Mouse (Mus musculus): ENCODE measurements around the gene Ank3.

Gene Ank3

GRCm38 (mm10) chr10:69536372-69537075 is 138.0 kb downstream of the Ank3 start:
- no peak for DNase-seq (ENCODE audit: low spot score)

DNA sequence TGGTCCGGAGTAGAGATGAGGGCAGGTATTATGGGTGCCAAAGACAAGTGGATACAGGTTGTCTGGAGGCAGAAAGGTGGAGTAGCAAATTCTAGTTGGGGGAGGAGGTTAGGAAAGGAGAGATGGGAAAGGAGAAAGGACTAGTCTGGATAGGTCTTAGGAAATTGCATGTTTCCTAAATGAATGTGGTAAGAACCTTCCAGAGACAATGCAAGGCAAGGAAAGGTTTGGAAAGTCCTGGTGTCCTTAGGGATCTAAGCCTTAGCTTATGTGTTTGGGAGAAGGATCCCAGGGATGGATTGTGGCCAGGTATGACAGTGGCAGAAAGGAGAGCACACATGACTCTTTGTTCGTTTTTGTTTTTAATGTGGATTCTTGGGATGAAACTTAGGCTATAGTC is 139.7 kb downstream of the Ank3 start:
- no peak for DNase-seq (ENCODE audit: low spot score)

GRCm38 (mm10) chr10:69542439-69542838 is 143.9 kb downstream of the Ank3 start:
- no peak for DNase-seq (ENCODE audit: low spot score)

- DNase-seq (ENCODE audit: low spot score): no peak
Measured at GRCm38 (mm10) chr10:69543876-69544620, 145.5 kb downstream of the Ank3 start.

GRCm38 (mm10) chr10:69544653-69545052 is 146.1 kb downstream of the Ank3 start:
- DNase-seq (ENCODE audit: low spot score): no peak

DNA sequence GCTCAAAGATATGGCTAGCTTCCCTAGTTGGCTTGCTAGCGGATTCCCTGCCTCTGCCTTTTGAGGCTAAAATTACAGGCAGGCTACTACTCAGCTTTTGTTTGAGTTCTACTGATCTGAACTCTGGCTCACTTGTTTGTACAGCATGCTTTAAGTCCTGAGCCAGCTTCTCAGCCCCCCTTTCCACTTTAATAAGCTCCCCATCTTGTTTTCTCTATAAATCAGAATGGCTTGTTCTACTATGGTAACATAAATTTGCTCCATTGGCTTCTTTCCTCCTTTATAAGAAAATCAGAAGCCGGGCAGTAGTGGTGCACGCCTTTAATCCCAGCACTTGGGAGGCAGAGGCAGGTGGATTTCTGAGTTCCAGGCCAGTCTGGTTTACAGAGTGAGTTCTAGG is 147.4 kb downstream of the Ank3 start:
- DNase-seq (ENCODE audit: low spot score): no peak

DNA sequence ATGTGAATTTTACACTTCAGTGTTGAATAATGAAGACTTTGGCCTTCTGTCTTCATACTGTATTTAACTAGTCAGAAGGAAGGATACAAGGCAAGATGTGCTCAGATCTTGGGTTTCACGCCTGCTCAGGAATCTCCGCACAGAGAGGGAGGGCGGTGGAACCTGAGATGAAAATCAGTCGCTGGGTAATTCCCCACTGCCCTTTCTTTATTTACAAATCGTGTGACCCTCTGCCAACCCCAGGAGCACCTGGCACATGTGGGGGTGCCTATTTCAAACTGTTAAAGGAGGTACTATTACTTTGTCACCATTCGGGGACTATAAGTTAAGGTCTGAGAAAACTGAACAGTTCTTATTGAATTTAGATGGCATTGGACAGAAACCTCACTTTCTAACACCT is 148.1 kb downstream of the Ank3 start:
- no peak for DNase-seq (ENCODE audit: low spot score)

- no peak for DNase-seq (ENCODE audit: low spot score)
Measured at GRCm38 (mm10) chr10:69548771-69549170, 150.2 kb downstream of the Ank3 start.

GRCm38 (mm10) chr10:69549221-69549620 is 150.6 kb downstream of the Ank3 start:
- no peak for DNase-seq (ENCODE audit: low spot score)

GRCm38 (mm10) chr10:69550824-69551223 is 152.3 kb downstream of the Ank3 start:
- no peak for DNase-seq (ENCODE audit: low spot score)

- no peak for DNase-seq (ENCODE audit: low spot score)
Measured at GRCm38 (mm10) chr10:69553091-69553490, 154.5 kb downstream of the Ank3 start.

DNA sequence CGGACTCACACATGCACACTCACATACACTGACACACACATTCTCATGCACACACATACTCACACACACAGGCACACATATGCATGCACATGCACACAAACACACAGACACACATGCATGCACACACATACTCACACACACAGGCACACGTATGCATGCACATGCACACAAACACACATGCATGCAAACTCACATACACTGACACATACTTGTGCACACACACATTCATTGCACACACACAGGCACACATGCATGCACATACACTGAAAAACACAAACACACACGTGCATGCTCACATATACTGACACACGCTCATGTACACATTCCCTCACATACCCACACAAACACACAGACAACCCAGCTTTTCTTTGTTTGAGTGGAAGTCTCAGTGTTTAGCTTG is 157.0 kb downstream of the Ank3 start:
- no peak for DNase-seq (ENCODE audit: low spot score)

DNA sequence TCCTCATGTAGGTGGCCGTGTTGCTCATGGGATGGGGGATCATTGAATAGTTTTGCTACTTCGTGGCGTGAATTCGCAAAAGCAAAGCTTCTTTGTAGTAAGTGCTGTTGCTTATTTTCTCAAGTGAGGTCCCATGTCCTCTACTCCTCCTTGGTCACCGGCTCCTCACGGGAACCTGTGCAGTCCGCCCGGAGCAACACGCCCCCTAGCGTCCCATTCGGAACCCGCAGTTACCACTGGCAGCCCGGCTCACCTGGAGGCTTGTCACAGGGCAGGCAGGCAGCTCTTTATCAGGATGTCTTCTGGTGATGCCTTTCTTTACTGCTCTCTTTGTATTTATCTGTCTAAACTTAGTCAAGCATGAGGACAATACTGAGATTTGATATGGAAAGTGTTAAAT is 157.7 kb downstream of the Ank3 start:
- no peak for DNase-seq (ENCODE audit: low spot score)

GRCm38 (mm10) chr10:69560237-69560636 is 161.7 kb downstream of the Ank3 start:
- no peak for DNase-seq (ENCODE audit: low spot score)

- DNase-seq (ENCODE audit: low spot score): no peak
Measured at GRCm38 (mm10) chr10:69562931-69563330, 164.4 kb downstream of the Ank3 start.

GRCm38 (mm10) chr10:69565052-69565451 is 166.5 kb downstream of the Ank3 start:
- DNase-seq (ENCODE audit: low spot score): no peak

- no peak for DNase-seq (ENCODE audit: low spot score)
Measured at GRCm38 (mm10) chr10:69568976-69569375, 170.4 kb downstream of the Ank3 start.

GRCm38 (mm10) chr10:69569740-69570139 is 171.2 kb downstream of the Ank3 start:
- DNase-seq (ENCODE audit: low spot score): no peak

DNA sequence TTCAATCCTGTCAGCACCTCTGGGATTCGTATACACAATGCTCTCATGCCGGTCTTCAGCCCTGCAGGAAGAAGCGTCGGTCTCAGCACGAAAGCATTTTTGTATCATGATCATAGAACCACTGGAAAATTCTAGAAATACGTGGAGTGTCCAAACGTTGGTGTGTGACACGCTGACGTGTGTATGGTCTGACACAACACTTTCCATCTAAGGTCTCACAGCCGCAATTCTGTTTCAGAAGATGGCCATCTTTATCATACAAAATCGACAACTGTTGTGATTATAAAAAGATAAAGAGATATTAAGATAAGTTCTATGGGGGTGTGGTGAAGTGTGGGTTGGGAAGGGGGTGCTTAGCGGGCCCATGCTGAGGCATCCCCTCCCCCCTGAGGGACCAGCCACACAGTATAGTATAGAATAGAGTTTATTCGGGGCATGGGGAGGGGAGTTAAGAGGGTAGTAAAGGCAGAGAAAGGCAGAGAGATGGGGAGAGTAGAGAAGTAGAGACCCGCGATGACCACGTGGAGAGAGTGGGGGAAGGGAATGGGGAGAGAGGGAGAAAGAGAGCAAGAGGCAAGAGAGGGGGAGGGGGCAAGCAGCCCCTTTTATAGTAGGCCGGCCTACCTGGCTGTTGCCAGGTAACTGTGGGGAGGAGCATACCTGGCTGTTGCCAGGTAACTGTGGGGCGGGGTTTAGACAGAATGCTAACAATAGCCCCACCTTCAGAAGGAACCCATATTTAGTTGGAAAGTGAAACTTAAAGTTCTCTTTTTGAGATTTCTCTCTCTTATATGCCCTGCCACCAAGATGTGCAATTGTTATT is 172.1 kb downstream of the Ank3 start:
- DNase-seq (ENCODE audit: low spot score): no peak

DNA sequence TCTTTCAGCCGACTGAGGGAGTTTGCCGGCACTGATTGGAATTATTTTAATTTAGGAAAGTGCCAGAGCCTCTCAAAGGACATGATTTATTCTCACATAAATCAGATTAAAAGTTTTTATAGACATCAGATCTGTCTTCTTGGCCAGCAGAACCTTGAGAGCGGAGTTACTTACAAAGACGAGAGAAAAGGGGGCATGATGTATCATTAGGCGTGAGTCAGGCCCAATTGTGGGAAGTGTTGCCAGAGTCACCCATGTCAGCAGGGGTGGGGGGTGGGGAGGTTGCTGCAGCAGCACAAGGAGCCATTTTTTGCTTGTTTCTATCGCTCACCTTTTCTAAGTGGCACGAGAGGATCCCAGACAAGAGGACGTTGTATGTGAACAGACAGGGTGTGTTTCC is 172.8 kb downstream of the Ank3 start:
- DNase-seq (ENCODE audit: low spot score): no peak

GRCm38 (mm10) chr10:69571972-69572371 is 173.4 kb downstream of the Ank3 start:
- no peak for DNase-seq (ENCODE audit: low spot score)

DNA sequence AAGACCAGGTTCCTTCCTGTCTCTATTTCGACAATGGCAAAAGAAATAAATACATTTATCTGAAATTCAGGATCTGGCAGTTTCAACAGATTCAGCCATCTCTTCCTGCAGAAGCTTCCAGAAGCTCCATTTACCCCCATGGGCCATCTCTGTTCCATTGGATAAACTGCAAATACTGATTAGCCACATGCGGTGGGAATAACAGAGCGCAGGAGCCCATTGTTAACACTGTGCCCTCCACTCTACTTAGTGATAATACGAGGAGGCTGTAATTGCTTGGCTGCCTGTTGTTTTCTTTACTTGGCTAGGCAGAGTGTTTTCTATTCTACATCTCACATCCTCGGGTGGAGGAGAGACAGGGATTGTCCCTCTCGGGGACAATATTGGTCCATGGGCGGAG is 174.5 kb downstream of the Ank3 start:
- DNase-seq (ENCODE audit: low spot score): no peak

DNA sequence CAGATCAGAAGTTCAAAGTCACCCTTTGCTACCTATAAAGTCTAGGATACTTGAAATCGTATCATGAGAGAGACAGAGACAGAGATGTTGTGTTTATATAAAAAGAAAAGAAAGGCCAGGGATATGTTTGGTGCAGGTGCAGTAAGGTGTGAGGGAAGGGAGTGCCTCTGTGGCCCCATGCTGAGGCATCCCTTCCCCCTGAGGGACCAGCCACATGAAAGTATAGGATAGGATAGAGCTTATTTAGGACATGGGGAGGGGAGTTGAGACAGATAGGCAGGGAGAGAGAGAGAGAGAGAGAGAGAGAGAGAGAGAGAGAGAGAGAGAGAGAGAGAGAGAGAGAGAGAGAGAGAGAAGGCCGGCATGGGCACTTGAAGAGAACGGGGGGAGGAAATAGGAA is 175.2 kb downstream of the Ank3 start:
- DNase-seq (ENCODE audit: low spot score): no peak
